In genomic region chrX:12611211-12611610, GRCm38 (mm10) we compare ENCODE assay signal across 27 mouse cellular contexts. TPM values are rescaled to one million over a fixed set of nuclear protein-coding genes. Genes with fewer than 3 reads are reported as not detected.
DNase-seq lines count a peak whose midpoint lies in the region; ATAC-seq and TF ChIP-seq lines count a peak whose summit lies in the region.
"Had no signal": no experiment of that assay in that cellular context is flagged by ENCODE, and none has a peak within 500 bp of the region (broad histone marks: within the 10 kb centered on the region; RNA-seq: fewer than 3 reads in every experiment).

No protein-coding gene starts in this region.

- H3K36me3 ChIP-seq in ES-E14 (ENCODE audit: control insufficient read depth, insufficient read depth, low read length, poor library complexity, severe bottlenecking) = peaks cover 15% of the 10 kb centered on the region
- H3K36me3 ChIP-seq in intestine, embryonic 16.5 days (ENCODE audit: control insufficient read depth, insufficient read depth, low read length) = no peaks in the 10 kb centered on the region; the same call in 1 of the 2 replicates
- peaks cover 65% of the 10 kb centered on the region for H3K36me3 ChIP-seq in embryonic facial prominence, embryonic 10.5 days (replicated peaks)
- 0 out of 2 replicates have a peak, but pooled peaks cover 2% of the 10 kb centered on the region for H3K36me3 ChIP-seq in hindbrain, embryonic 11.5 days (ENCODE audit: control insufficient read depth, insufficient read depth, low read length)

- no peaks in the 10 kb centered on the region for H3K4me1 ChIP-seq in ES-E14 (ENCODE audit: control insufficient read depth in 2 of 2, insufficient read depth in 2 of 2, low read length in 2 of 2, poor library complexity in 1 of 2)
- H3K4me1 ChIP-seq in intestine, embryonic 16.5 days (ENCODE audit: control insufficient read depth, insufficient read depth, low read length) = no peaks in the 10 kb centered on the region
- H3K4me1 ChIP-seq in embryonic facial prominence, embryonic 10.5 days = no peaks in the 10 kb centered on the region
- no peaks in the 10 kb centered on the region for H3K4me1 ChIP-seq in hindbrain, embryonic 11.5 days (replicated peaks; ENCODE audit: control insufficient read depth, insufficient read depth, low read length)
- H3K4me1 ChIP-seq: embryonic facial prominence, embryonic 12.5 days; embryonic facial prominence, embryonic 15.5 days; forebrain, embryonic 15.5 days; heart, embryonic 10.5 days; hindbrain, embryonic 13.5 days had no signal

- in situ Hi-C loops in ES-E14 (cut with MboI; ENCODE audit: low sequenced_read_pairs in 2 of 2, unreplicated experiment in 2 of 2) = loop anchor here in 1 of 2 experiments (25.0 kb wide), 1 partner anchor 99 kb away; no protein-coding TSS in a partner anchor

- WGBS in intestine, embryonic 16.5 days = 44% methylated on average over 2 of the region's 2 CpGs
- 83% methylated on average over 2 of the region's 2 CpGs for WGBS in embryonic facial prominence, embryonic 10.5 days
- 92% methylated on average over 2 of the region's 2 CpGs for WGBS in hindbrain, embryonic 11.5 days

- H3K9ac ChIP-seq in ES-E14 (ENCODE audit: insufficient read depth, low read depth, low read length, poor library complexity, severe bottlenecking) = no peak overlapping the region
- H3K9ac ChIP-seq in intestine, embryonic 16.5 days (ENCODE audit: low read depth, low read length) = no peak overlapping the region
- no peak overlapping the region for H3K9ac ChIP-seq in hindbrain, embryonic 11.5 days (ENCODE audit: low read depth, low read length)
- H3K9ac ChIP-seq: embryonic facial prominence, embryonic 12.5 days; embryonic facial prominence, embryonic 15.5 days; forebrain, embryonic 15.5 days; hindbrain, embryonic 13.5 days had no signal

- H3K4me3 ChIP-seq in ES-E14 (ENCODE audit: insufficient read depth in 1 of 2, low read depth in 1 of 2, low read length in 2 of 2, poor library complexity in 1 of 2, severe bottlenecking in 1 of 2) = no peak overlapping the region
- H3K4me3 ChIP-seq in intestine, embryonic 16.5 days (ENCODE audit: low read length) = no peak overlapping the region
- no peak overlapping the region for H3K4me3 ChIP-seq in embryonic facial prominence, embryonic 10.5 days
- no peak overlapping the region for H3K4me3 ChIP-seq in hindbrain, embryonic 11.5 days (ENCODE audit: low read depth, low read length)
- H3K4me3 ChIP-seq: embryonic facial prominence, embryonic 12.5 days; embryonic facial prominence, embryonic 15.5 days; forebrain, embryonic 15.5 days; heart, adult 2 months; heart, embryonic 10.5 days; hindbrain, embryonic 13.5 days had no signal

- no peak overlapping the region for H3K4me2 ChIP-seq in intestine, embryonic 16.5 days (ENCODE audit: low read depth, low read length)
- no peak overlapping the region for H3K4me2 ChIP-seq in hindbrain, embryonic 11.5 days (replicated peaks; ENCODE audit: low read depth, low read length)
- H3K4me2 ChIP-seq: embryonic facial prominence, embryonic 12.5 days; embryonic facial prominence, embryonic 15.5 days; forebrain, embryonic 15.5 days; hindbrain, embryonic 13.5 days had no signal

- no peaks in the 10 kb centered on the region; the same call in 1 of the 2 replicates for H3K27me3 ChIP-seq in intestine, embryonic 16.5 days (replicated peaks; ENCODE audit: control insufficient read depth, insufficient read depth, low read length)
- peaks cover 38% of the 10 kb centered on the region for H3K27me3 ChIP-seq in embryonic facial prominence, embryonic 10.5 days (replicated peaks; ENCODE audit: low read depth, poor library complexity, severe bottlenecking)
- no peaks in the 10 kb centered on the region for H3K27me3 ChIP-seq in hindbrain, embryonic 11.5 days (ENCODE audit: control insufficient read depth, insufficient read depth, low read length)
- H3K27me3 ChIP-seq: CH12.LX; embryonic facial prominence, embryonic 12.5 days; embryonic facial prominence, embryonic 15.5 days; forebrain, embryonic 15.5 days; hindbrain, embryonic 13.5 days had no signal

- peak; percentile 81 for ATAC-seq in intestine, embryonic 16.5 days
- ATAC-seq in megakaryocyte-erythroid progenitor cell, adult 5-6 weeks (replicated peaks; ENCODE audit: low FRiP score, low TSS enrichment, poor library complexity, severe bottlenecking) = peak; percentile 65; the same call in 1 of the 2 replicates
- ATAC-seq in hindbrain, embryonic 11.5 days (ENCODE audit: low FRiP score) = no peak
- ATAC-seq: forebrain, embryonic 15.5 days; hindbrain, embryonic 16.5 days had no signal

- H3K9me3 ChIP-seq in ES-E14 (ENCODE audit: control insufficient read depth, insufficient read depth, low read depth, low read length) = no peaks in the 10 kb centered on the region
- H3K9me3 ChIP-seq in intestine, embryonic 16.5 days (ENCODE audit: control insufficient read depth, low read length) = no peaks in the 10 kb centered on the region
- no peaks in the 10 kb centered on the region for H3K9me3 ChIP-seq in embryonic facial prominence, embryonic 10.5 days
- no peaks in the 10 kb centered on the region for H3K9me3 ChIP-seq in hindbrain, embryonic 11.5 days (ENCODE audit: control insufficient read depth, low read length)
- H3K9me3 ChIP-seq: embryonic facial prominence, embryonic 12.5 days; embryonic facial prominence, embryonic 15.5 days; forebrain, embryonic 15.5 days; heart, embryonic 10.5 days; hindbrain, embryonic 13.5 days had no signal

- peak overlapping the region; percentile 22; the same call in 1 of the 2 replicates for H3K27ac ChIP-seq in ES-E14 (ENCODE audit: insufficient read depth, low read depth, low read length, poor library complexity, severe bottlenecking)
- peak overlapping the region; percentile 30; the same call in 1 of the 2 replicates for H3K27ac ChIP-seq in intestine, embryonic 16.5 days (ENCODE audit: low read length)
- no peak overlapping the region for H3K27ac ChIP-seq in embryonic facial prominence, embryonic 10.5 days (replicated peaks)
- H3K27ac ChIP-seq in hindbrain, embryonic 11.5 days (ENCODE audit: low read depth, low read length) = no peak overlapping the region
- H3K27ac ChIP-seq: embryonic facial prominence, embryonic 12.5 days; embryonic facial prominence, embryonic 15.5 days; forebrain, embryonic 15.5 days; heart, adult 2 months; heart, embryonic 10.5 days; hindbrain, embryonic 13.5 days had no signal

- DNase-seq in ES-E14 (ENCODE audit: low read depth, low spot score) (no peak), R1 (ENCODE audit: low read depth, low spot score) (peak; percentile 83)
- DNase-seq in embryonic facial prominence, embryonic 10.5 days (ENCODE audit: low spot score) = no peak
- no peak for DNase-seq in c-Kit-positive CD71-positive TER-119-positive erythroid progenitor cells, embryonic 14.5 days (ENCODE audit: low spot score)
- no peak for DNase-seq in hindbrain, embryonic 11.5 days (ENCODE audit: low spot score)
- no peak for DNase-seq in layer of hippocampus, adult 18-20 months (ENCODE audit: low spot score in 2 of 2)
- DNase-seq: adrenal gland, postnatal 10 days; adrenal gland, postnatal 36 days; B cell, adult 2 months; cerebellum, adult 11 months; cerebellum, adult 2 months; cerebellum, postnatal 10 days; cerebellum, postnatal 36 days; gastrocnemius, postnatal 10 days; gastrocnemius, postnatal 36 days; heart, adult 2 months; kidney, adult 11 months; kidney, adult 8-10 months had no signal

TF ChIP-seq in ES-E14, 5 proteins besides CTCF, POLR2A, EP300 and RAD21:
- TF ChIP-seq ZNF384 (IDR thresholded peaks at IDR 0.05; ENCODE audit: low read depth, low read length) (no peak), CHD2 (IDR thresholded peaks at IDR 0.05; ENCODE audit: low read depth, low read length) (no peak), ZC3H11A (IDR thresholded peaks at IDR 0.05; ENCODE audit: borderline replicate concordance, low read depth, low read length) (no peak)

RNA-seq across cellular contexts. Expression of gene Atp6ap2, which starts 23.6 kb away (rescaled TPM):
- total RNA-seq in ES-E14 (2012; rRNA removed) = 67.0 and 84.8 TPM in 2 replicates
- 187 and 197 TPM in 2 replicates for polyA plus RNA-seq in intestine, embryonic 16.5 days (2015; fragmentation: Nextera tagmentation; extraction: Ambion mirVana)
- total RNA-seq in megakaryocyte-erythroid progenitor cell, adult 5-6 weeks (2014; fragmentation: Nextera tagmentation) = 25.3 and 29.4 TPM in 2 replicates
- 49.0 and 50.7 TPM in 2 replicates for total RNA-seq in megakaryocyte-erythroid progenitor cell, adult 5-6 weeks (2017)
- 52.7 and 54.6 TPM in 2 replicates for polyA plus RNA-seq in embryonic facial prominence, embryonic 10.5 days (2016; fragmentation: Nextera tagmentation; extraction: Ambion mirVana)
- polyA plus RNA-seq in hindbrain, embryonic 11.5 days (2014; fragmentation: Nextera tagmentation; extraction: Ambion mirVana) = 100 and 109 TPM in 2 replicates
- 100 to 1,000 TPM; 182 to 193 TPM for total RNA-seq in layer of hippocampus, adult 18-20 months (2021)

Comparison
In these comparisons a context has a peak if more than half of its experiments do, and no peak if none do; other contexts are left out.
1. H3K27ac ChIP-seq: peak in ES-E14 (single experiment) and intestine, embryonic 16.5 days (single experiment); none in embryonic facial prominence, embryonic 10.5 days (single experiment) and hindbrain, embryonic 11.5 days (single experiment).